Mouse (Mus musculus): ENCODE results near the gene Gm904. TPM values are rescaled to one million over a fixed set of nuclear protein-coding genes. Genes with fewer than 3 reads are reported as not detected.
"Not testable (repeated sequence)": the region's sequence is repeated elsewhere in the genome, so short reads cannot be mapped to it uniquely, and the experiment has no call there.

The Gm904 gene
- polyA plus RNA-seq (2015; fragmentation: Nextera tagmentation; extraction: Ambion mirVana): not detected in 2 replicates

DNA sequence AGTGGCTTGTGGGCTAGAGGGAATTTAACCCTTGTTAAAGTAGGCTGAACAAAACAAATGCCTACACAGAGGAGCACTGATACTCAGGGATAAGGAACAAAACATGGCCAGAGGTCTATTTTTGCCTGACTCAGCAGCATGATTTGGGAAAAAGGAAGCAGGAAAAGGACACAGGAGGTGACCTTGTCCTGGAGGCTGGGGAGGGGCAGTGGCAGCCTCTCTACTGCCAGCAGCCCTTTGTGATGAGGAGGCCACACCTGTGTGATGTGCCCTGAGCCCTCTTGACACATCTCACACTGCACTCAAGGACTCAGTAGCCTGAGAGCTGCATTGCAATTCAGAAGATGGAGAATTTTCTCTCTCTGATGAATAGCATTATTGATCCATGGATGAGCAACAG, at the start of gene Gm904:
TSS of gene Gm904 (plus strand) at position 301 of the 400 bp plus-strand sequence.
- not testable (repeated sequence) for H3K36me3 ChIP-seq (replicated peaks); H3K4me2 ChIP-seq; H3K27ac ChIP-seq (replicated peaks); H3K9ac ChIP-seq; H3K9me3 ChIP-seq (replicated peaks); H3K4me1 ChIP-seq (replicated peaks); H3K4me3 ChIP-seq (replicated peaks); H3K27me3 ChIP-seq; ATAC-seq (ENCODE audit: insufficient read depth)

DNA sequence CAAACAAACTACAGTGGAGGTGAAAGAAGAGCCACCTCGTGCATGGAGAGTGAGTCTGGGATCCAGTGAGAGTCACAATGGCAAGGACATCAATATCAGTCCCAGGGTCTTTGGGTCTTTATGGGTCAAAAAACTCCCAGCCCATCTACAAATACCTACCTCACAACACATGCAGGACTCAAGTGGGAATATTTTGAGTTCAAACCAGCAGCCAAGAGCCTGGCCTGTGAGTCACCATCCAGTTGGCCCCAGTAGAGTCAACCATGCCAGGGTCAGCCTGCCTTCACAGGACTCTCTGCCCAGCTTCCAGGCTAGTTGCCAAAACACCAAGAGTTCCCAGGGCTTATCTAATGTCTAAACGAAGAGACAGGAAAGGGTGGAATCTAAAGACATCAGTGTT, 5.7 kb downstream of the Gm904 start:
- H3K9ac ChIP-seq; ATAC-seq (ENCODE audit: insufficient read depth); H3K4me2 ChIP-seq; H3K27me3 ChIP-seq; H3K36me3 ChIP-seq (replicated peaks); H3K4me3 ChIP-seq (replicated peaks); H3K27ac ChIP-seq (replicated peaks); H3K4me1 ChIP-seq (replicated peaks); H3K9me3 ChIP-seq (replicated peaks): not testable (repeated sequence)
- whole genome bisulfite sequencing (ENCODE audit: insufficient replicate concordance): 39% methylated on average over 2 of the region's 2 CpGs

Small RNAs within 50 kb of the gene (microRNA-seq; reads per million reads assigned to microRNA genes)
- gene Gm23952 (not detected), gene Mir683-2 (not detected)

Other genes with a start within 250 kb of the Gm904 start
- 4.5 and 5.0 TPM in 2 replicates for gene Fbxw17, start 225.4 kb upstream of the Gm904 start, polyA plus RNA-seq (2015; fragmentation: Nextera tagmentation; extraction: Ambion mirVana)
- not detected in 2 replicates for gene Gm47429, start 199.3 kb upstream of the Gm904 start, polyA plus RNA-seq (2015; fragmentation: Nextera tagmentation; extraction: Ambion mirVana)
- not detected in 2 replicates for gene Nutm2, start 175.9 kb upstream of the Gm904 start, polyA plus RNA-seq (2015; fragmentation: Nextera tagmentation; extraction: Ambion mirVana)
- gene Gm8765, start 55.1 kb downstream of the Gm904 start, polyA plus RNA-seq (2015; fragmentation: Nextera tagmentation; extraction: Ambion mirVana): not detected in 2 replicates

Data from liver, embryonic 15.5 days (tissue).